Mouse (Mus musculus) lung, embryonic 16.5 days (tissue): ENCODE measurements around the gene 1700092M07Rik. TPM values are rescaled to one million over a fixed set of nuclear protein-coding genes. Genes with fewer than 3 reads are reported as not detected.

Experiments
- ATAC-seq: fragments of 200-750 bp; cut with Nextera tagmentation; 2 replicates; pipeline ENCODE4 v1.8.0; 2017; ENCODE audit warnings: low read depth, mild to moderate bottlenecking, moderate library complexity
- H3K27ac ChIP-seq: fragments of 300-500 bp; sonication (generic); 2 replicates; pipeline ENCODE4 v1.5.1; 2014; ENCODE audit warnings: mild to moderate bottlenecking, control low read depth, low read length
- H3K27me3 ChIP-seq: fragments of 300-500 bp; sonication (generic); 2 replicates; pipeline ENCODE4 v1.6.1; 2014; ENCODE audit warnings: low read depth, low read length, mixed read lengths; ENCODE audit not compliant: control insufficient read depth, insufficient read depth
- H3K36me3 ChIP-seq: fragments of 300-500 bp; sonication (generic); 2 replicates; pipeline ENCODE4 v1.6.1; 2014; ENCODE audit warnings: low read length; ENCODE audit not compliant: control insufficient read depth, insufficient read depth
- H3K4me1 ChIP-seq: fragments of 300-500 bp; sonication (generic); replicated peaks from 2 replicates; pipeline ENCODE4 v1.6.1; 2014; ENCODE audit warnings: low read length, mixed read lengths; ENCODE audit not compliant: control insufficient read depth, insufficient read depth
- H3K4me2 ChIP-seq: fragments of 300-500 bp; sonication (generic); 2 replicates; pipeline ENCODE4 v1.6.1; 2014; ENCODE audit warnings: low read depth, low read length, control low read depth
- H3K4me3 ChIP-seq: fragments of 300-500 bp; sonication (generic); 2 replicates; pipeline ENCODE4 v1.5.1; 2014; ENCODE audit warnings: mild to moderate bottlenecking, low read length, control low read depth
- H3K9ac ChIP-seq: fragments of 300-500 bp; sonication (generic); 2 replicates; pipeline ENCODE4 v1.6.1; 2014; ENCODE audit warnings: low read length, control low read depth
- H3K9me3 ChIP-seq: fragments of 300-500 bp; sonication (generic); 2 replicates; pipeline ENCODE4 v1.6.1; 2016; ENCODE audit warnings: low read length; ENCODE audit not compliant: control insufficient read depth
- WGBS: fragments of 180-500 bp; shearing (Covaris S2); extraction: QIAGEN DNeasy Blood & Tissue Kit; methylation state at CpG from one replicate; pipeline ENCODE4 v1.1.7; 2014; 5-methylcytosine and 5-hydroxymethylcytosine counted together
- polyA plus RNA-seq: library from polyadenylated mRNA; unstranded; fragments of >200 nt; fragmentation: Nextera tagmentation; extraction: Ambion mirVana; gene quantifications from 2 replicates; pipeline ENCODE4 v1.2.1, GENCODE M21; 2015

1700092M07Rik gene
- polyA plus RNA-seq, 1 experiment from 2014 or later: 2.7 TPM

DNA sequence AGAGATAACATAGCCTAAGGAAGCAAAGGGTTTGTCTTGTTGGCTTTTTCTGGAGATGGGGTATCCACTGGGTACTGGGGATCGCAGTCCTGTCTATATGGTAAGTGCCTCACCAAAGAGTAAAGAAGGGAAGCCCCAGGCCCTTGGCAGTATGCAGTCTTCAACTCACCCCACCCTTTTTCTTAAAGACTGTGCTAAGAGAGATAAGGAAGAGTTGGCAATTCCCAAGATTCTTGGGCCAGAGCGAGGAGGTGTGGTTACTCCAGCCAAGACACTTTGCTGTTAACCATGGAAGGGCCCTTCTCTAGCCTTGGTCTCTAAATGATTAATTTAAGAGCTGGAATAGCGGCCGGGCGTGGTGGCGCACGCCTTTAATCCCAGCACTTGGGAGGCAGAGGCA is 33.6 kb upstream of the 1700092M07Rik start:
- no peak for ATAC-seq
- no peak overlapping the region for H3K4me2 ChIP-seq
- H3K9ac ChIP-seq: no peak overlapping the region
- H3K27me3 ChIP-seq: no peaks in the 10 kb centered on the region
- no peak overlapping the region for H3K4me3 ChIP-seq
- peaks cover 34% of the 10 kb centered on the region for H3K36me3 ChIP-seq
- no peak overlapping the region for H3K27ac ChIP-seq
- H3K9me3 ChIP-seq: no peaks in the 10 kb centered on the region
- peaks cover 22% of the 10 kb centered on the region for H3K4me1 ChIP-seq
- 92% methylated on average over 7 of the region's 7 CpGs for WGBS

DNA sequence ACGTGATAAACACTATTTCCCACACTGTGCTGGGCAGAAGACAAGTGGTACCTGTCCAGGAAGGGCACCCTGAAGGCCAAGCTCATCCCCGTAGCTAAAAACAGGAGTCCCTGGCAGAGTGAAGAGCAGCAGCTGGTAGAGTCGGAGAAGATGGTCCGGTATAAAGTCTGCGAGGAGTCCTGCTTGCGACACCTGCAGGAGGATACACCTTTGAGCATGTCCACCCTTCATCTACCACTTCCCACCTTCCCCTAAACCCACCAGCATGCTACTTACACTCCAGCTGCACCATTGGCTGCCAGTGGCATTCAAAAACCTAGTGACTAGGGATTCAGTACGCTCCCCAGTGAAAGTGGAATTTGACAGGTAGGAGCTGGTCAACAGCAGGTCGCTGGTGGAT is 31.6 kb upstream of the 1700092M07Rik start:
- H3K9me3 ChIP-seq: no peaks in the 10 kb centered on the region
- no peak overlapping the region for H3K27ac ChIP-seq
- 84% methylated on average over 8 of the region's 8 CpGs for WGBS
- no peak overlapping the region for H3K4me3 ChIP-seq
- H3K27me3 ChIP-seq: no peaks in the 10 kb centered on the region
- no peak overlapping the region for H3K4me2 ChIP-seq
- H3K9ac ChIP-seq: no peak overlapping the region
- peaks cover 34% of the 10 kb centered on the region for H3K36me3 ChIP-seq
- no peak for ATAC-seq
- H3K4me1 ChIP-seq: peaks cover 30% of the 10 kb centered on the region

DNA sequence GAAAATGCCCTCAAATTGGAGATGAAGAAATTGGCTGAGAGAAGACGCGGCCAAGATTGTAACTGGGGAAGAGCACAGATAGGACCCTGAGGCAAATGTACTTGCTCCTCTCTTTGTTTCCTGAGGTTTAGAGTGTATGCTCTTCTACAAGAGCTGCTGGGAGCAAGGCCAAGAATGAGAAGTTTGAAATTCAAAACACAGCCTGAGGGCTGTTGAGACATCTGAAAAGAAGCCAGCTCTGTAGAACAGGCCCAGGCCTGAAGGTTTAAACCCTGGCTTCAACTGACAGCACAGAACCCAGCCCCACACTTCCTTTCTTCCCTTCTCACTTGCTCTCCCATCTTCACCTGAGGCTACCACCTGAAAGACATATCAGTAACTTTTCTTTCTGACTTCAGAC is 30.5 kb upstream of the 1700092M07Rik start:
- Histone ChIP-seq H3K36me3 (peaks cover 34% of the 10 kb centered on the region), H3K4me1 (peaks cover 34% of the 10 kb centered on the region), H3K9me3 (no peaks in the 10 kb centered on the region), H3K4me2 (no peak overlapping the region), H3K27me3 (no peaks in the 10 kb centered on the region), H3K9ac (no peak overlapping the region), H3K27ac (peak overlapping the region; percentile 37), H3K4me3 (no peak overlapping the region)
- ATAC-seq: no peak
- 86% methylated on average over 2 of the region's 2 CpGs for WGBS

DNA sequence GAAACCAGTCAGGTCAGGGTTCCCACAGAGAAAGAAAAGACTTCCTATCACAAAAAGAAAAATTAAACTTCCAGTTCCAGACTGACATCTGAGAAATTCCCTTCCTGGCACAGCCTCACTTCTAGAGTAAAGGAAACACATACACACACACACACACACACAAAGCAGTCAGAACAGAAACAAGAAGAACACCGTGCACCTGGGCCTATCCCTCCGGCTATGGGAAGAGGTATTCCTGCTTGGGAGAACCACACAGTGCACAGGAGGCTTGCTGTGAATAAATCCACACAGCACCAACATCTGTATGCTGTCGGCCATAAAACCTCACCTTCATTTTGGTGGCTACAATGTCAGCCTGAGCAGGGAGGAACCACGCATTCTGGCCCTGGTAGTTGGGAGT is 29.0 kb upstream of the 1700092M07Rik start:
- Histone ChIP-seq H3K36me3 (peaks cover 31% of the 10 kb centered on the region), H3K9ac (peak overlapping the region; percentile 91), H3K4me2 (peak overlapping the region; percentile 82), H3K9me3 (no peaks in the 10 kb centered on the region), H3K27ac (peak overlapping the region; percentile 94; the same call in 1 of the 2 replicates), H3K4me1 (peaks cover 34% of the 10 kb centered on the region), H3K27me3 (no peaks in the 10 kb centered on the region), H3K4me3 (peak overlapping the region; percentile 89)
- WGBS: 47% methylated on average over 4 of the region's 4 CpGs
- ATAC-seq: no peak

GRCm38 (mm10) chr19:8711949-8712869 is 28.3 kb upstream of the 1700092M07Rik start:
- H3K36me3 ChIP-seq: peaks cover 29% of the 10 kb centered on the region
- H3K4me3 ChIP-seq: peak overlapping the region; percentile 89
- H3K4me2 ChIP-seq: peak overlapping the region; percentile 82
- H3K9me3 ChIP-seq: no peaks in the 10 kb centered on the region
- no peak for ATAC-seq
- no peaks in the 10 kb centered on the region for H3K27me3 ChIP-seq
- peak overlapping the region; percentile 91 for H3K9ac ChIP-seq
- peaks cover 34% of the 10 kb centered on the region for H3K4me1 ChIP-seq
- peak overlapping the region; percentile 94 for H3K27ac ChIP-seq
- WGBS: 41% methylated on average over 10 of the region's 10 CpGs

DNA sequence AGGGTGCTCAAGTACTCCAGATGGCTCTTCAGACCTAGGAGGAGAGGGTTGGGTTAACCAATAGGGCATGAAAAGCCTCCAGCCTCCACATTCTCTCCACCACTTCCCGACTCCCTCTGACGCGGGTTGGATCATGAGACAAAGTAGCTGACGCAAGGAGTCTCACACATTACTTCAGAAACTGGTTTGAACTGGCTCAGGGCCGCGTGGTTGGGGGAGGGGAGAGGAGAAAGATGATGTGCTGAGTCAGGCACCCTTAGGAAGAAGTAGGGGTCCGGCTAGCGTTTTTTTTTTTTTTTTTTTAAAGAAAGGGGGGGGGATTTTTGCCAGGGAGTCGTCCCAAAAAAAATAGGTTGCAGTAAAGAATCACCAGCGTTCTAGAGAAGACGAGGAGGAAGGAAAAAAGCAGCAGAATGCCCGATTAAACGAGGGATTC is 27.6 kb upstream of the 1700092M07Rik start:
- peak overlapping the region; percentile 91 for H3K9ac ChIP-seq
- H3K36me3 ChIP-seq: peaks cover 24% of the 10 kb centered on the region
- peak; percentile 75 for ATAC-seq
- peaks cover 34% of the 10 kb centered on the region for H3K4me1 ChIP-seq
- peak overlapping the region; percentile 82 for H3K4me2 ChIP-seq
- no peaks in the 10 kb centered on the region for H3K27me3 ChIP-seq
- under 1% methylated on average over 13 of the region's 13 CpGs for WGBS
- H3K4me3 ChIP-seq: peak overlapping the region; percentile 89
- H3K9me3 ChIP-seq: no peaks in the 10 kb centered on the region
- peak overlapping the region; percentile 94 for H3K27ac ChIP-seq

DNA sequence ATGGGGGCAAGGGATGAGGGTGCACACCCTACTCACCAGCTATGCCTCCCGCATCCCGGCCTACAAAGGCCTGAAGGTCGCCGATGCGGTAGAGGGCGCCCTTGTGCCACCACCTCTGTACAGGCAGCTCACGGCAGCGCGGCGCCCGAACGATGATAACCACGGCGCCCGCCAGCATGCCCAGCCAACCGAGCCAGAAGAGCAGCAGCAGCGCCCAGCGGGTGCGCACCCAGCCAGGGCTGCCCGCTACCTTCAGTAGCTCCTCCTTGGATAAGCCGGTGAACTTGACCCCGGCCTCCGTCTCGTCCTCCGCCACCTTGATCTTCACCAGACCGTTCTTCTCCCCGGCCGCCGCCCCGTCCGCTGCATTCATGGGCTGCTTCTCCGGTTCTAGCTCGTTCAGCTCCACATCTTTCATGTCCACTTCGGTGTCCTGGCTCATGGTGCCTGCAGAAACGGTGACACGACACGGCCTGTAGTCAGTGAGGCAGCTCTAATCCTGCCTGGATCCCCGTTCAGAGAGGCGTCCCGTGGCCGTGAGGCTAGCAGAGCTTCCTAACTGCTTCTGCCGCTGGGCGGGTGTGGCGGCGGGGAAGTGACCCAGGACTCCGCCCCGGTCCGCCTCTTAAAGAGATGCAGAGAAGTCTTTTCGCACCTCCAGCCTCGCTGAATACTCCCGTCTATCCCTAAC is 27.1 kb upstream of the 1700092M07Rik start:
- WGBS: under 1% methylated on average over 50 of the region's 51 CpGs
- Histone ChIP-seq H3K27ac (peak overlapping the region; percentile 94), H3K4me3 (peak overlapping the region; percentile 89), H3K27me3 (no peaks in the 10 kb centered on the region), H3K4me1 (peaks cover 34% of the 10 kb centered on the region), H3K9ac (peak overlapping the region; percentile 91), H3K9me3 (no peaks in the 10 kb centered on the region), H3K36me3 (peaks cover 18% of the 10 kb centered on the region), H3K4me2 (peak overlapping the region; percentile 82)
- peak; percentile 94 for ATAC-seq

GRCm38 (mm10) chr19:8713997-8714652 is 26.4 kb upstream of the 1700092M07Rik start:
- WGBS: 6% methylated on average over 13 of the region's 13 CpGs
- ATAC-seq: peak; percentile 7; the same call in 1 of the 2 replicates
- Histone ChIP-seq H3K27ac (peak overlapping the region; percentile 94), H3K9ac (peak overlapping the region; percentile 91), H3K27me3 (no peaks in the 10 kb centered on the region), H3K4me2 (peak overlapping the region; percentile 82), H3K9me3 (no peaks in the 10 kb centered on the region), H3K36me3 (peaks cover 11% of the 10 kb centered on the region), H3K4me3 (peak overlapping the region; percentile 89), H3K4me1 (peaks cover 34% of the 10 kb centered on the region)
